Mouse (Mus musculus) heart, adult 2 months (tissue): ENCODE results near the gene Gucy1b1. TPM values are rescaled to one million over a fixed set of nuclear protein-coding genes. Genes with fewer than 3 reads are reported as not detected.
A peak's percentile ranks its signal among the peaks of the same experiment; 100 is the strongest.

Source experiments
- DNase-seq, 2 experiments: peaks; one replicate each; pipeline ENCODE4 v3.0.0; 2021
- H3K27ac ChIP-seq: fragments of 200-600 bp; 2 replicates; pipeline ENCODE4 v1.8.1; 2022
- H3K27me3 ChIP-seq: fragments of 200-500 bp; 2 replicates; pipeline ENCODE4 v1.6.1; 2012; ENCODE audit warnings: mild to moderate bottlenecking, low read length, inconsistent platforms, mixed read lengths; ENCODE audit not compliant: control insufficient read depth, insufficient read depth
- H3K36me3 ChIP-seq: fragments of 200-500 bp; 2 replicates; pipeline ENCODE4 v1.6.1; 2012; ENCODE audit warnings: low read length, inconsistent platforms; ENCODE audit not compliant: control insufficient read depth, insufficient read depth
- H3K4me1 ChIP-seq: fragments of 200-500 bp; 2 replicates; pipeline ENCODE4 v1.6.1; 2011; ENCODE audit warnings: low read length; ENCODE audit not compliant: control insufficient read depth, insufficient read depth
- H3K4me3 ChIP-seq: fragments of 200-600 bp; 2 replicates; pipeline ENCODE4 v1.8.1; 2022
- H3K79me2 ChIP-seq: fragments of 200-500 bp; replicated peaks from 2 replicates; pipeline ENCODE4 v1.6.1; 2012; ENCODE audit warnings: mild to moderate bottlenecking, inconsistent platforms, low read length, moderate library complexity, mixed read lengths; ENCODE audit not compliant: control insufficient read depth, insufficient read depth
- H3K9ac ChIP-seq: fragments of 200-500 bp; 2 replicates; pipeline ENCODE4 v1.6.1; 2012; ENCODE audit warnings: low read depth, mild to moderate bottlenecking, control low read depth, inconsistent platforms, low read length, mixed read lengths
- CTCF ChIP-seq: fragments of 200-600 bp; IDR thresholded peaks from 2 replicates; pipeline ENCODE4 v1.8.1; 2022; ENCODE audit warnings: antibody characterized with exemption, mild to moderate bottlenecking, moderate library complexity
- EP300 ChIP-seq: fragments of 200-500 bp; IDR thresholded peaks from 2 replicates; pipeline ENCODE4 v1.6.1; 2011; ENCODE audit warnings: low read depth, low read length, control low read depth; ENCODE audit not compliant: insufficient read depth
- POLR2A ChIP-seq: fragments of 200-500 bp; IDR thresholded peaks from 2 replicates; pipeline ENCODE4 v1.6.1; 2011; ENCODE audit warnings: mild to moderate bottlenecking, low read depth, low read length, control low read depth; ENCODE audit not compliant: insufficient read depth
- WGBS: fragments of 180-500 bp; shearing (Covaris S2); methylation state at CpG from one replicate; pipeline ENCODE4 v1.1.7; 2018; 5-methylcytosine and 5-hydroxymethylcytosine counted together
- intact Hi-C: fragments of 180-260 bp; cut with DNase I; formaldehyde crosslinking; loops from one replicate; pipeline ENCODE4 v1.15.1; 2025
- polyA plus RNA-seq: library from polyadenylated mRNA; depleted of rRNA; stranded (reverse); fragments of >200 nt; gene quantifications from 2 replicates; pipeline ENCODE4 v1.2.3, GENCODE M21; 2012
- total RNA-seq, 2 experiments: library from RNA; stranded (reverse); gene quantifications; 2 replicates each; pipeline ENCODE4 v1.2.3; 2021

The Gucy1b1 gene
- total and polyA plus RNA-seq, 3 experiments, result 9.4 to 15.1 (median 14.7) TPM

DNA sequence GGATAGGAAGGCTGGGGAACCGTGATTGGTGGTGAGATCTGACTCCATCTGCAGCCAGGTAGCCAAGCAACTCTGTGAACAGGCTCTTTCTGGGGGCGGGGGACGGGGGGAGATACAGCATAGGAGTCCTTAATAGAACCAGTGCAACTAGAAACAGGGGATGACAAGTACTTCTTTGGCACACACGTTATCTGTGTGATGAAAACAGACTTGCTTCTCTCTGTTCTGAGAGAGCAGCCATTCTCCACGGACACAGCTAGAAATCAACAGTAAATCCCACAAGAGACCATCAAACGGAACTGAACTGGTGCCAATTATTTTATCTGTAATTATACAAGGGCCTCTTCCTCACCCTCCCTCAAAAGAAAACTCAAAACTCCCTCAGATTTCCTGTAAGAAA, 29.7 kb upstream of the Gucy1b1 start:
- Histone ChIP-seq H3K79me2 (no peaks in the 10 kb centered on the region), H3K9ac (no peak overlapping the region), H3K27ac (no peak overlapping the region; the same call in 1 of the 2 replicates), H3K27me3 (no peaks in the 10 kb centered on the region), H3K4me3 (no peak overlapping the region), H3K36me3 (peaks cover 7% of the 10 kb centered on the region), H3K4me1 (peaks cover 9% of the 10 kb centered on the region)
- 17% methylated on average over 6 of the region's 6 CpGs for WGBS
- no peak for DNase-seq
- intact Hi-C loops, result loop anchor here (2.0 kb wide), 1 partner anchor 29 kb away; the partner anchor contains the start of gene Gucy1b1
- TF ChIP-seq EP300 (no peak), CTCF (no peak), POLR2A (no peak)

DNA sequence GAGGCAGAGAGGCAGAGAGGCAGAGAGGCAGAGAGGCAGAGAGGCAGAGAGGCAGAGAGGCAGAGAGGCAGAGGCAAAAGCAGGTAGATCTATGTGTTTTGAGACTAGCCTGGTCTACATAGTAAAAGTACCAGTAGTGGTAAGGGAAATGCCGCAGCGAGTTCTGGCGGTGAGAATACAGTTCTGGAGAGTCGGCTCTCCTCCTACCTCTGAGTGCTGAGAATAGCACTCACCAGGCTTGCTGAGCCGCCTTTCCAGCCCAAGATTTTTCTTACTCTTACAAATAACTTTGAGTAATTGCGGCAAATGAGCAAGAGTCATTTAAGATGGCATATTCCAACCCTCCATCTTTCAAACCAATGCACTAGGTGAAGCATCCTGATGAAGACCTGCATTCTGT, 24.6 kb upstream of the Gucy1b1 start:
- H3K4me3 ChIP-seq, result no peak overlapping the region
- intact Hi-C loops, result no loop called here
- no peak overlapping the region for H3K27ac ChIP-seq
- no peak overlapping the region for H3K9ac ChIP-seq
- no peak for DNase-seq
- 79% methylated on average over 6 of the region's 6 CpGs for WGBS
- no peaks in the 10 kb centered on the region; the same call in 1 of the 2 replicates for H3K36me3 ChIP-seq
- H3K4me1 ChIP-seq, result peaks cover 2% of the 10 kb centered on the region
- H3K27me3 ChIP-seq, result no peaks in the 10 kb centered on the region
- no peaks in the 10 kb centered on the region for H3K79me2 ChIP-seq
- TF ChIP-seq CTCF, result no peak
- TF ChIP-seq POLR2A, result no peak
- TF ChIP-seq EP300, result no peak

DNA sequence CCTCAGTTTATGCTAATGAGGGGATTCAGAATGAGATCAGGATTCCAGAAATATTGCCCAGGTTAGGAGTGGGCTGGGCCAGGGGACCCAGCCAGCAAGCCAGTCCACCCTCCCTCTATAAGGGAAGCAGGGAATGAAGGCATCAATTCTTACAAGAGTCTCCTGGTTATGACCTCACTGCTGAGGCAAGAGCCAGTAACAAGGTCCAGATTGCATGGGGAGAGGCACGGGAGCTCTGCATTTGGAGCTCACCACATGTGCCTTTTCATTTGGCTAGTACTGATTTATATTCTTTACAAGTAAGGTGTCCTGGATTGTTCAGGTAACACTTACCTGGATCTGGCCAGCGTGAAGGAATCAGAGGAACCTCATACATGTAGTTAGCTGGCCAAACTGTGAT, 22.3 kb upstream of the Gucy1b1 start:
- DNase-seq, result no peak
- WGBS, result 80% methylated on average over 2 of the region's 2 CpGs
- intact Hi-C loops, result no loop called here
- no peaks in the 10 kb centered on the region for H3K27me3 ChIP-seq
- no peak overlapping the region for H3K9ac ChIP-seq
- H3K27ac ChIP-seq, result no peak overlapping the region
- H3K36me3 ChIP-seq, result no peaks in the 10 kb centered on the region
- no peak for TF ChIP-seq POLR2A
- no peak for TF ChIP-seq CTCF
- no peak for TF ChIP-seq EP300
- H3K4me1 ChIP-seq, result no peaks in the 10 kb centered on the region
- H3K79me2 ChIP-seq, result no peaks in the 10 kb centered on the region
- H3K4me3 ChIP-seq, result no peak overlapping the region

DNA sequence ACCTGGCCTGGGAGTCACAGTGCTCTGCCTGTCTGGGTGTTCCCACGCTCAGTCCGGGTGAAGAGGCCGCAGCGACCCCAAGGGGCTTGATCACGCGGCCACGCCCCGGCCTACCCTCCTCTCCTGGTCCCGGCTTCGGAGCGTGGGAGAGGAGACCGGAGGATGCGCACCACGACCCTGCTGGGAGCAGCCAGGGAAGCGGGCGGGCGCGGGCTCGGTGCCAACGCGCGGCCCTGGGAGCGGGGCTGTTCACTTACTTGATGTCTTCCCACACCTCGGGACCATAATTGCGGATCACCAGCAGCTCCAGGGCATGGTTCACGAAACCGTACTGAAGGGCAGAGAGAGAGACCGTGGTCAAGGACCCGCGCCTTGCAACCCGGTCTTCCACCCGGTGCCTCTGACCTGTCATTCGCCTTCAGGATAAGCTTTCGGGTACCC, 728 bp downstream of the Gucy1b1 start:
- Histone ChIP-seq H3K36me3 (no peaks in the 10 kb centered on the region), H3K27me3 (no peaks in the 10 kb centered on the region), H3K79me2 (no peaks in the 10 kb centered on the region), H3K4me1 (no peaks in the 10 kb centered on the region), H3K9ac (peak overlapping the region; percentile 65), H3K27ac (peak overlapping the region; percentile 72), H3K4me3 (peak overlapping the region; percentile 44)
- DNase-seq, result peak; percentile 74 to 78
- TF ChIP-seq POLR2A, result 0 out of 2 replicates have a peak, but pooled peaks have one; percentile 37
- no peak for TF ChIP-seq CTCF
- intact Hi-C loops, result loop anchor here (2.0 to 10.0 kb wide), 2 partner anchors 31 to 111 kb away; no protein-coding TSS in a partner anchor
- WGBS, result 1% methylated on average over 34 of the region's 34 CpGs

DNA sequence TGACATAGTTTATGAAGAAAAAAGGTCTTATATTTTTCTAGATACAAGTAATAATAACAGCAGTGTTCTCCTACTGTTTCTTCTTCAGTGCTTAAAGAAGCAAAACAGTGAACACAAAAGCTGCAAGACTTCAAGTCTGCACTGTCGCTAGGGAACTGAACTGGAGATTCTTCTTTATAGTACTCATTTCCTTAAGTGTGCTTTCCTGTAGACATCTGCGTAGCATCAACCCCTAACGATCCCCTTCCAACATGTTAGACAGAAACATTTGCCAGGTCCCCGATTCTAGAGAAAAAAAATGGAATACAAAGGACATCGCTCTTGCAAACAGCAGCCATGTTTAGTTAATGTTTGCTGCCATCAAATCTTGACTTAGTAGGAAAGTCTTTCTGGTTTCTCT, 6.7 kb downstream of the Gucy1b1 start:
- WGBS, result 59% methylated on average over 5 of the region's 5 CpGs
- Histone ChIP-seq H3K27me3 (no peaks in the 10 kb centered on the region), H3K36me3 (no peaks in the 10 kb centered on the region), H3K27ac (no peak overlapping the region), H3K4me3 (no peak overlapping the region), H3K79me2 (no peaks in the 10 kb centered on the region), H3K9ac (no peak overlapping the region), H3K4me1 (no peaks in the 10 kb centered on the region)
- no peak for DNase-seq
- intact Hi-C loops, result no loop called here
- TF ChIP-seq EP300, result no peak
- no peak for TF ChIP-seq CTCF
- TF ChIP-seq POLR2A, result no peak

DNA sequence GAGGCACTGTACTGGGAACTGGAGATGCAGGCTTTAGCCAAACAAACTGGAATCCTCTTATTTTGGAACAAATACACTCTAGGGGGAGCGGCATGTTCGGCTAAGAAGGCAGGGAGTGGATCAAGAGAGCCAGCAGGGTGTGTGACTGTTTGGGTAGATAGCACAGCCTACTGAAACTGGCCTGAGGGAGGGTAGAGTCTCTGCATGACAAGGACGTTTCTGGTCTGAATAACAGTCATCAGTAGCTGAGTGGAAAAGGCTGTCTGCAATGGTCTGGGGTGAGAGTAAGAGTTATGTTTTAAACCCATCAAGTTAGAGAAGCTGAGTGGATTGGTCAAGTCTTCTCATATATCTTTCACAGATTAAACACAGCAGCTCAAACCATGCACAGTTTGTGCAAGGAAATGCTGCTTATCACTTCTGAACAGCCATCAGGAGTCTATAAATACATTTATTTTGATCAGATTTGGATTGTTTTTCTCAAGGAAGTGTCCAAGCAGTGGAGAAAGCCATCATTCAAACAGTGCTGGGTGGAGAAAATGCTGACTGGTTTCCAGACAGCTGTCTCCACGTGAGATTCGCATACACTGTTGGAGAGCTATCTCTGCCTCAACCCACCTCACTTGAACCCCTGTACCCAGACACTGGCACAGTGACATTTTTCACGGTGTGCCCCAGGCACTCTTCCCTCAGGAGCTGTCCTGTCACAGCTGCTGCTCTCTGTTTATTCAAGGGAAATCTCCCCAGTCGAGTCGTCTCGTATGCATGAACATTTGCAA, 12.9 kb downstream of the Gucy1b1 start:
- intact Hi-C loops, result no loop called here
- H3K4me1 ChIP-seq, result peaks cover 2% of the 10 kb centered on the region; the same call in 1 of the 2 replicates
- WGBS, result 26% methylated on average over 9 of the region's 9 CpGs
- no peaks in the 10 kb centered on the region for H3K79me2 ChIP-seq
- no peaks in the 10 kb centered on the region; the same call in 1 of the 2 replicates for H3K36me3 ChIP-seq
- no peak overlapping the region for H3K4me3 ChIP-seq
- no peaks in the 10 kb centered on the region for H3K27me3 ChIP-seq
- no peak overlapping the region for H3K9ac ChIP-seq
- TF ChIP-seq EP300, result no peak
- peak; percentile 19; the same call in 1 of the 2 replicates for TF ChIP-seq CTCF
- TF ChIP-seq POLR2A, result no peak
- DNase-seq, result no peak
- peak overlapping the region; percentile 6; the same call in 1 of the 2 replicates for H3K27ac ChIP-seq
